Mouse (Mus musculus): ENCODE results near the gene Tomm6.

Gene Tomm6

GRCm38 (mm10) chr17:47688344-47688607, at the start of gene Tomm6:
Gene Tomm6 (minus strand): TSS chr17:47688386.
- DNase-seq = no peak

GRCm38 (mm10) chr17:47737271-47738065, 49.3 kb upstream of the Tomm6 start:
- DNase-seq = peak; percentile 94

GRCm38 (mm10) chr17:47736856-47737255, 48.7 kb upstream of the Tomm6 start, which contains the start of gene Tfeb:
Gene Tfeb (plus strand): TSS chr17:47737030.
- peak; percentile 95 to 99 for DNase-seq

- no peak for DNase-seq
Measured at GRCm38 (mm10) chr17:47735553-47736100, 47.4 kb upstream of the Tomm6 start.

- DNase-seq = no peak
Measured at GRCm38 (mm10) chr17:47730633-47731575, 42.7 kb upstream of the Tomm6 start.

GRCm38 (mm10) chr17:47726566-47726965, 38.4 kb upstream of the Tomm6 start, which contains the start of gene Pgc:
Gene Pgc (plus strand): TSS chr17:47726842.
- no peak for DNase-seq

- no peak for DNase-seq
Measured at GRCm38 (mm10) chr17:47721183-47721582, 33.0 kb upstream of the Tomm6 start.

- no peak for DNase-seq
Measured at GRCm38 (mm10) chr17:47715037-47715436, 26.9 kb upstream of the Tomm6 start.

GRCm38 (mm10) chr17:47712889-47713571, 24.8 kb upstream of the Tomm6 start:
- DNase-seq = no peak

- DNase-seq = no peak
Measured at GRCm38 (mm10) chr17:47711883-47712282, 23.7 kb upstream of the Tomm6 start.

- no peak for DNase-seq
Measured at GRCm38 (mm10) chr17:47710036-47710435, 21.9 kb upstream of the Tomm6 start.

GRCm38 (mm10) chr17:47708972-47709371, 20.8 kb upstream of the Tomm6 start:
- no peak for DNase-seq

- no peak for DNase-seq
Measured at GRCm38 (mm10) chr17:47707961-47708360, 19.8 kb upstream of the Tomm6 start.

- DNase-seq = no peak
Measured at GRCm38 (mm10) chr17:47706196-47706595, 18.0 kb upstream of the Tomm6 start.

- DNase-seq = no peak
Measured at GRCm38 (mm10) chr17:47704692-47705091, 16.5 kb upstream of the Tomm6 start.

- no peak for DNase-seq
Measured at GRCm38 (mm10) chr17:47703556-47703955, 15.4 kb upstream of the Tomm6 start.

- DNase-seq = no peak
Measured at GRCm38 (mm10) chr17:47702548-47703345, 14.6 kb upstream of the Tomm6 start.

- no peak for DNase-seq
Measured at GRCm38 (mm10) chr17:47701793-47702192, 13.6 kb upstream of the Tomm6 start.

GRCm38 (mm10) chr17:47699055-47699454, 10.9 kb upstream of the Tomm6 start:
- DNase-seq = no peak

- no peak for DNase-seq
Measured at GRCm38 (mm10) chr17:47698156-47698555, 10.0 kb upstream of the Tomm6 start.

GRCm38 (mm10) chr17:47695337-47695710, 7.1 kb upstream of the Tomm6 start:
- no peak for DNase-seq

Data from spleen, adult 18-20 months (tissue).